Mouse (Mus musculus): ENCODE results near the gene Rps23.

The Rps23 gene

DNA sequence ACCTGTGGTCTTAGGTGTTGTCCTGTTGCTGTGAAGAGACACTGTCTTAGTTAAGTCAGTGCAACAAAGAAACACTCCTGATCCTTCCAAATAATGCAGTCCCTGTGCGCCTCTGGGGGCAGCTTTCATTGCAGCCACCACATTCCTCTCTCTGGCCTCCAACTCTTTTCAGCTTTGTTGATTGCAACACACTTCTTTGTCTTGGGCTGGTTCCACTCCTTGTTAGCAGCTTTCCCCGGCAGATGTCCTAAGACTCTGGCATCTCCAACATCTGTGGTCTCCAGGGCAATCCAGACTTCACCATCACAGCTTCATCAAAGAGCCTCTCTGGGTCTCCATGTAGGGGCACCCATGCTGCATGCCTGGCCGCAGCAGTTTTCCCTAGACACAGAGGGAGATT lies 10.5 kb downstream of the Rps23 start:
- peak; percentile 80 for DNase-seq (ENCODE audit: low spot score)

DNA sequence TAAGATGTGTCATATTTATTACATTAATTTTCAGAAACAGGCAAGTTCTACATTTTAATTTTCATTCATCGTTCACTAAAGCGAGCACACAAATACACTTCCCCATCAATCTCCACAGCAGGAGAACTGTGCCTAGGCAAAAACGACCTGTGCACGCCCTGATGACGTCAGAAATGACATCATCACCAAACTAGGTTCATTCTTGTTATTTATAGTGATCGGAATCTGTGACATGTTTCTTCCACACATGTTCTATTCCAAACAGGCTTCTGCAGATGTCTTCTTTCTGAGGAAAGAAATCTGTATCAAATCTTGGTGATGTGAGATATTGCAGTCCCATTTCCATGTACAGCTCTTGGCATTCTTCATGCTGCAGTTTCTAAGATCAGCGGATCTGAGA lies 13.1 kb downstream of the Rps23 start:
- DNase-seq (ENCODE audit: low spot score) = no peak

DNA sequence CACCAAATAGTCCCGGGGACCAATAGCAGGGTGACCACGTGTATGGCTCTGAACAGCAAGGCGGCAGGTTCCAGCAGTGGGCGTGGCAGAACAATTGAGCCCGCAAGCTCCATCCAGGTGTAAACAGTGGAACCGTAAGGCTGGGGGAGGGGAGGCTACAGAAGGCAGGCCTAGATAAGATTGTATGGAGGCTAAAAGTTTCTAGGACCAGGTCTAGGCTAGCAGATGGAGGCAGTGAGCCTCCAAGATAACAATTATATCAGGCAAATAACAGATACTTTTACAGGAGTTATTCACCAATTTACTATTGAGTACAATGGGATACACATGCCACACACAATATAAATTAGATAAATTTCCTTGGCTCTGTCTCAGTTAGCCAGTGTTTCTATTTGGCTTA lies 16.4 kb downstream of the Rps23 start:
- DNase-seq (ENCODE audit: low spot score) = no peak

DNA sequence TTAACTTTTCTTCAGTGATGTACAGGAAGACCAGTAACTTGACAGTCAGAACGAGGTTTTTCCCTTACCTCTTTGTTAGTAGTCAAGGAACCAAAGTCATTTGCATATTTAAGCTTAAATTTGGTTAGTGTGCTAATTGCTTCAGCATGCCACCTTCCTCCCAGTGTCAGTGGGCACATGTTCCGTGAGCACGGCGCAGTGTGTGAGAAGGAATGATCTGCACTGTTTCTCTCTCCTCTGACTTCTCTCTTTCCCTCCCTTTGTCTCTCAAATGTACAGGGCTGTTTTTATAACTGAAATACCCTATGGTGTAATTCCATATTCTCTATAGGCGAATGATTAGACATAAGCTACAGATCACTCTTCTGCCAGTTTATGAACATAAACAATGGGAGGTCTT lies 16.8 kb downstream of the Rps23 start:
- DNase-seq (ENCODE audit: low spot score) = no peak

DNA sequence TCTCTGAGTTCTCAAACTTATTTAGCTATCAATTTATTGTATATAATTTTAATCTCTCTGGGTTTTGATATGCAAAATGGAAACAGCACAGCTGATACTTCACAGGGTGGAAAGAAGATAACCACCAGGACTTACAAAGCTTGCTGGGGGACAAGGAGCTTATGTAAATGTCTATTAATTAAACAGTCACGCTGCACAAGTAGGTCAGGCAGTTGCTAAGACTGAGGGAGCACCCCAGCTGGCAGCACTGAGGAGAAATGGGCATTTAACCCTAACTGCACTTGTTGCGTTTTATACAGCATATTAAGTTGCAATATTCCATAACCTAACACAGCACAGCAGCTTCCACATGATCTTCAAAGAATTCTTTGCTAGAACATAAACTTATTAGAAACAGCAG lies 36.1 kb downstream of the Rps23 start:
- no peak for DNase-seq (ENCODE audit: low spot score)

DNA sequence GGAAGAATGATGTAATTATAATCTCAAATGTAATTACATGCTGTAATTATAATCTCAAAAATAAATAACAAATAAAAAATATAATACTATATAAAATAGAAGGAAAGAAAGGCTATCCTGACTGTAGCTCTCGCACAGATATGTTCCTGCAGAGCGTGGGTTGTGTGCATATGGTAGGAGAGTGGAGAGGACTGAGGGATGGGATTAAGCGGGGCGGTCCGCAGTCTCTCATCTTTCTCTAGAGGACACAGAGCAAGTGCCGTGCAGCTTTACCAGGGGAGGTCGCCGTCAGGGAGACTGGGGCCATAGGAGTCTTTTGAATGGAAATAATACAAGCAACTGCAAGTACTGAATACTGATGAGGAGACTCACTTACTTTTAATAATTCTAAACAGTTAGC lies 37.8 kb downstream of the Rps23 start:
- no peak for DNase-seq (ENCODE audit: low spot score)

DNA sequence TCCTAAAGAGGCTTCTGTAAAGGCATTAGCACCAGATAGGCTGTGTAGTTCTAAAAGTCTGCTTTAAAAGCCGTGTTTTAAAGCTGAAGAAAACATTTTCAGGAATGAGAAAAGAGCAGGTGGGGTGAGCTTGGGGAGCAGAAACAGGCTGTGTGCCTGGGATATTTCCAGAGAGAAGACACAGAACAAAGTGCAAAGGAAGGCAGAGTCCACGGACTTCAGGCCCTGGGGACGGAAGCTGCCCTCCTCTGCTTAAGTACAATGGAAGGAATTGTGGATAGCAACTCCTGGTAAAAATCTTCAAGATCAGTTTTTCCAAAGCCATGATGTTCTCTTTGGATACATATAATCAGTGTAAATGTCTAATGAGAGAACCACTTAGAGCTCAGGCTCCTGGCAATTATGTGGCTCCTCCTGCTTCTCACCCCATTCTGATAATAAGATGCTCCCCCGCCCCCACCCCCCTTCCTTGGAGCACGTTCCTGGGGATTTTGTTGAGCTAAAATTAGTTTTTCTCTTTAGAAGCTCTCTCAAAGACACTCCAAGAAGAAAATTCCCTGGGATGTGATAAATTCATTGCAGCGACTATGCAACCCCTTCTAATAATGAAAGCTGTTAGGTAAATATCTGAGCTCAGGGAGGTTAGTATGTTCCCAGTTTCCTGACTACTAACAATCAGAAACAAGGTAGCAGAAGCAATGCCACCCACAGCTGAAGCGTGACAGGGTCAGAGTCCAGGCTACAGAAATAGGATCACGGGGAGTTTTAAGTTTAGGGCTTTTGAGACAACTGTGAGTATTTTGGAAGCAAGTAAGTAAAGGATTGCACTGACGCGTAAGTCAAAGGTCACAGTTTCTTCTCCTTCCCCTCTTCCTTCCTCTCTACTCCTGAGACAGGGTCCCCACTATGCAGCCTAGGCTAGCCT lies 40.3 kb downstream of the Rps23 start:
- DNase-seq (ENCODE audit: low spot score) = no peak

DNA sequence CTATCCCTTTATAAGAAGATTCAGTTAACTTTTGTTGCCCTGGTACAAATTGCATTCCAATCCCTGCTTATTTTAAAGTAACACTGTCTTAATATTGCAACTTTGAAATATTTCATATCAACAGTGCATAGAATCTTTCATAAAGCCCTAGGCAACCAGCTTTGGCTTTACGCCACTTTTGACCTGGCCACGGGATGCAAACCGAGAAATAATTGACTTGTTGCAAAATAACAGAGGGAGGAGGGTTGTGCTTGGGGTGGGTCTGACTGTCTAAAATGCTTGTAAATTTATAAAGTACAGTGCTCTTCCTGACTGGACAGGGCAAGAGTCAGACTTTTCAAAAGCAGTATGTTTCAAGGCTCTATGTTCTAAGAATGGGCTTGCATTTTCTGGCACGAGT lies 41.8 kb downstream of the Rps23 start:
- peak; percentile 28 for DNase-seq (ENCODE audit: low spot score)

DNA sequence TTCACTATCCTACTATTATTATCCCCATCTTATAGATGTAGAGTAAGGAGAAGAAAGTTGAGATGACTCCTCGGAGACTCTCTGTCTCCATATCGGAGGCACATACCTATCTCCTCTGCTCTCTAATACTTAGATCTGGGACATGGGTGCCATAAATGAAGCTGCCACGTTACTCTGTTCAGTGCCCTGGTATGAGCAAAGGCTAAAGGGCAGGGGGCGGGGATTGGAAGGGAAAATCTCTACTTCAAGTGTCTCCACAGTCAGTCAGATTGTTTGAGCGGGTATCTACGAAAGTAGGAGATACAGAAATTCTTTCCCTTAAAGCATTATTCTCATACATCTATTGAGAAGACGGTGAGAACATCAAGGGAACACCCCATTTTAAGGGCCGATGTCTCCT lies 43.2 kb downstream of the Rps23 start:
- no peak for DNase-seq (ENCODE audit: low spot score)

DNA sequence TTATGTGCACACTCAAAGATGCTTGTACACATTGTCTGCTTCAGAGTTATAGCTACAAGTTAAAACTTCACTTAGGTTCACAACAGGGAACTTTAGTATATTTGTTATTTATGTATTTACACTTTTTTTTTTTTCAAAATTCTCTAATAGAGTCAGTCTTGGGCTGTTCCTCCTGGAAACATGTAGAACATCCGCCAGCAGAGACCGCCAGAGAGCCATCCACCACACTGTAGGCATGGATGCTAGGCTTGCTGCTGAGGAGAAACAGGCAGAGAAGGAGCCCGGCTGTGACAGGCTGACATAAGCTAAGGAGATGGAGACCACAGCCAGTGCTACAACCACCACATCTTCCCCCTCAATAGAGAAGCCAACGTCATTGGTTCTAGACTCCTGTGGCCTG lies 44.7 kb downstream of the Rps23 start:
- peak; percentile 84 for DNase-seq (ENCODE audit: low spot score)

DNA sequence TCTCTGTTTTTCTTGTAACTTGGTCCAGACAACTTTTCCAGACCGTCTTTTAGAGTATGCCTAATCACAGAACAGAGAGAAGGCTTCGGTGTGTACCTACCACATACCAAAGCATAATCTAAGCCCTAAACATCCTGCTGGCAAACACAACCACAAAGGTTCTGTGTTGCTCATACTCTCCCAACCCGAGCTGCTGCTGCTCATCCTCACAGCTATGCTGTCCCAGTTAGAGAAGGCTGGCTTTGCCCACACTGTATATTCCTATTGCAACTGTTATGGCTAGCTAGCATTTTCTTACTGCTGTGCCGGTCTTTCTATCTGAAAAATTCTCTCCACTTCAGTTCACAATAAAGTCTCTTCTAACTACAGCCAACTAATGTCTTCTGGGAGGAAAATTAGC lies 46.2 kb downstream of the Rps23 start:
- DNase-seq (ENCODE audit: low spot score) = no peak

DNA sequence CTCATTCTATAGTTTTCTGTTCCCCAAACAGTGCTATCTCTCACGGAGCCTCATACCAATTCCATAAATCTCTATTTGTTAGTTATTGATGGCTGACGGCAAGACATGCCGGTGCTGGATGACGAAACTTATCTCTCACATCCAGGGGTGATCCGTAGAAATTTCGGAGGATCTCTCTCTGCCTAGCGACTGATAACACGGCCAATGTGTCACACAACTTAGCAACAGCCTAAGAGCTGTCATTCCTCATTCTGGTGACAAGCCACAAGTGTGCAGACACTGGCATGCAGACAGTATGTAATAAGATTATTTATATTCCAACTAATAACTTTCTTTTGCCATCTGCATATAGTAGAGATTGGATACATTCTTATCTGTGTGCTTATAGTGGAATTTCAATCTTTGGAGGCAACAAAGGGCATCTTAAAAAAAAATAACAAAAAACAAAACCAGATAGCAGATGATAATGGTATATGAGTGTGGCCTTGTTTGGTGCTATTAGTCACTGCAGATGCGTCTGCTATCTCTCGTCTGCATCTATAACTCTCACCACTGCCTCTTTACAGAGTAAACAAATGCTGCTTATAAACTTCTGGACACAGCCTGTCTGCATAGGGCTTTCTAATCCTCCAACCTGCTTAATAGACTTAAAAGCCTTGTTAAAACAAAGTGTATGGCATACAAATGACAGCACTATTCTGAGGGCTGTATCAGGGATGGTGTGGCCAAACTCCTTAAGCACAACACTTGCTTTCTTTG lies 47.7 kb downstream of the Rps23 start:
- no peak for DNase-seq (ENCODE audit: low spot score)

DNA sequence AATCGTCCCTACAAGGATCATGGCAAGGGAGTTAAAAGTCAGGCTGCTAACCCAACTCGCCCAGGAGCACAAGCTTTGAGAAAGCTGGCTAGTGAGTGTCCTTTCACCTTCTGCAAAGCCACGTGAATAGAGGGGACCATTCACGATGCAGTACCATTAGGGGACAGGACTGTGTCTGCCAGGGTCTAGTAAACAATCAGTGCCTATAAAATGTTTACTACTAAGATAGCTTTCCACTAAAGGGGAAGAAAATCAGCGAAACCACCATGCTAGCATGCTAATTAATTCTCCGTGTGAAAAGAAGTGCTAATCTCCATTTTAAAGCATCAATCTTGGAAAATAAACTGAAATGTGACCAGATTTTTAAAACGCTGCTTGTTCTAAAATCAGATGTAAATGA lies 50.7 kb downstream of the Rps23 start:
- no peak for DNase-seq (ENCODE audit: low spot score)
